In the genomic region with DNA sequence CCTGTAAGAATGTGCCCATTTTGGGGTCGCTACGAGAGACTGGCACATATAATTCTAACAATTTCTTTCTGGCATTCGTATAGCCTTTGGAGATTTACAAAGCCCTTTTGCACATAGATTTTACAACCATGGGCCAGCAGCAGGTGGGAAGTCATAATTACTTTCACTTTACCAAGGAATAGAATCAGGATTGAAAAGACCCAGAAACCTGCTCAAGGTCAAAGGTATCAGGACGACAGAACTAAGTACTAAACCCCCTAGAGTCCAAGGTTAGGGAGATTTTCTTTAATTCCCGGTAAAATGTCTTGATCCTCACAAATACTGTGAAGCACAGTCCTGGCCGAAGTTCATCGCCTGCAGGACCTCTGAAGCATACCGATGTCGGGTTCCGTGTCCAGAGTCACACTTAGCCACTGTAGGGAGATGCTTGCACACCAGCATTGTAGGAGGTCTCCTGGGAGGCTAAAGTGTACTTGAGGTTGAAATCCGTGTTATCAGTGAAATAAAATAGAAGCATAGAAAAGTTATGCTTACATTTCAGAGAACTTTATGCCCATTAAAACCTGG, we compare ENCODE assay signal across 8 mouse cellular contexts. TPM values are rescaled to one million over a fixed set of nuclear protein-coding genes. Genes with fewer than 3 reads are reported as not detected.
DNase-seq lines count a peak whose midpoint lies in the region; ATAC-seq and TF ChIP-seq lines count a peak whose summit lies in the region.

No protein-coding gene starts in this region.

- WGBS in intestine, embryonic 16.5 days: 24% methylated on average over 11 of the region's 11 CpGs
- WGBS in liver, postnatal 0 days (ENCODE audit: insufficient replicate concordance): 22% methylated on average over 11 of the region's 11 CpGs

- ATAC-seq in intestine, embryonic 16.5 days: 0 out of 2 replicates have a peak, but pooled peaks have one; percentile 38
- no peak for ATAC-seq in liver, postnatal 0 days

- peak overlapping the region; percentile 87 for H3K27ac ChIP-seq in layer of hippocampus, adult 2 months
- no peak overlapping the region for H3K27ac ChIP-seq in embryonic fibroblast, embryonic 13.5 days (ENCODE audit: insufficient read depth, low read length)
- H3K27ac ChIP-seq in intestine, embryonic 16.5 days (ENCODE audit: low read length): no peak overlapping the region
- H3K27ac ChIP-seq in liver, postnatal 0 days (ENCODE audit: low read depth): no peak overlapping the region

- no peak for TF ChIP-seq CTCF in layer of hippocampus, adult 2 months (conservative IDR thresholded peaks at IDR 0.05)
- TF ChIP-seq CTCF in embryonic fibroblast, embryonic 13.5 days (IDR thresholded peaks at IDR 0.05; ENCODE audit: borderline replicate concordance, insufficient read depth, low read length): no peak
- TF ChIP-seq CTCF in liver, postnatal 0 days (IDR thresholded peaks at IDR 0.05; ENCODE audit: low read depth): no peak

- no peak for TF ChIP-seq POLR2A in embryonic fibroblast, embryonic 13.5 days (IDR thresholded peaks at IDR 0.05; ENCODE audit: low read depth, low read length)

- no peaks in the 10 kb centered on the region for H3K36me3 ChIP-seq in intestine, embryonic 16.5 days (ENCODE audit: control insufficient read depth, insufficient read depth, low read length)
- H3K36me3 ChIP-seq in liver, postnatal 0 days (replicated peaks; ENCODE audit: insufficient read depth, low read length): no peaks in the 10 kb centered on the region

- H3K9me3 ChIP-seq in intestine, embryonic 16.5 days (ENCODE audit: control insufficient read depth, low read length): no peaks in the 10 kb centered on the region
- H3K9me3 ChIP-seq in liver, postnatal 0 days (ENCODE audit: low read length): no peaks in the 10 kb centered on the region

- H3K27me3 ChIP-seq in intestine, embryonic 16.5 days (replicated peaks; ENCODE audit: control insufficient read depth, insufficient read depth, low read length): no peaks in the 10 kb centered on the region
- H3K27me3 ChIP-seq in liver, postnatal 0 days (ENCODE audit: insufficient read depth, low read length): 0 out of 2 replicates have a peak, but pooled peaks cover 8% of the 10 kb centered on the region

- H3K9ac ChIP-seq in intestine, embryonic 16.5 days (ENCODE audit: low read depth, low read length): peak overlapping the region; percentile 54
- peak overlapping the region; percentile 8 for H3K9ac ChIP-seq in liver, postnatal 0 days (replicated peaks)

- H3K4me1 ChIP-seq in embryonic fibroblast, embryonic 13.5 days (ENCODE audit: control insufficient read depth, insufficient read depth, low read length): 0 out of 2 replicates have a peak, but pooled peaks cover 3% of the 10 kb centered on the region
- peaks cover 17% of the 10 kb centered on the region for H3K4me1 ChIP-seq in intestine, embryonic 16.5 days (ENCODE audit: control insufficient read depth, insufficient read depth, low read length)
- H3K4me1 ChIP-seq in liver, postnatal 0 days (ENCODE audit: insufficient read depth): peaks cover 5% of the 10 kb centered on the region; the same call in 1 of the 2 replicates

- peak overlapping the region; percentile 58 for H3K4me2 ChIP-seq in intestine, embryonic 16.5 days (ENCODE audit: low read depth, low read length)
- H3K4me2 ChIP-seq in liver, postnatal 0 days (ENCODE audit: low read depth, low read length): peak overlapping the region; percentile 73

- no peak for TF ChIP-seq EP300 in liver, postnatal 0 days (IDR thresholded peaks at IDR 0.05; ENCODE audit: low read depth)

- no peak for DNase-seq in layer of hippocampus, adult 2 months (ENCODE audit: low spot score in 2 of 2)
- no peak for DNase-seq in layer of hippocampus, postnatal 25 days (ENCODE audit: extremely low spot score in 1 of 2, low spot score in 1 of 2)
- no peak for DNase-seq in liver, postnatal 0 days
- DNase-seq in testis, postnatal 14 days (ENCODE audit: low spot score): no peak
- DNase-seq in cerebellum, postnatal 4 days (ENCODE audit: low spot score in 2 of 2): no peak
- DNase-seq in spleen, postnatal 4 days (ENCODE audit: low spot score in 2 of 2): no peak

- peak overlapping the region; percentile 62 for H3K4me3 ChIP-seq in layer of hippocampus, adult 2 months
- H3K4me3 ChIP-seq in embryonic fibroblast, embryonic 13.5 days (ENCODE audit: insufficient read depth, low read length): peak overlapping the region; percentile 52
- peak overlapping the region; percentile 45 for H3K4me3 ChIP-seq in intestine, embryonic 16.5 days (ENCODE audit: low read length)
- H3K4me3 ChIP-seq in liver, postnatal 0 days (ENCODE audit: low read depth, low read length): peak overlapping the region; percentile 38

RNA-seq across cellular contexts. Expression of a gene that starts 28.8 kb away (rescaled TPM):
- total RNA-seq in layer of hippocampus, adult 2 months (2021): not detected
- total RNA-seq in layer of hippocampus, postnatal 25 days (2021): not detected
- not detected in 2 replicates for polyA plus RNA-seq in embryonic fibroblast, embryonic 13.5 days (2011; ENCODE audit: insufficient read length, low read depth, missing spikeins)
- polyA plus RNA-seq in intestine, embryonic 16.5 days (2015; fragmentation: Nextera tagmentation; extraction: Ambion mirVana): 2.2 and 2.8 TPM in 2 replicates
- polyA plus RNA-seq in liver, postnatal 0 days (2015; fragmentation: Nextera tagmentation; extraction: Ambion mirVana): not detected in 2 replicates

RNA-seq across cellular contexts. Expression of a gene that starts 39.7 kb away (rescaled TPM):
- under 1 TPM; 0.44 to 0.95 TPM for total RNA-seq in layer of hippocampus, adult 2 months (2021)
- total RNA-seq in layer of hippocampus, postnatal 25 days (2021): under 1 TPM; 0.52 to 0.66 TPM
- polyA plus RNA-seq in embryonic fibroblast, embryonic 13.5 days (2011; ENCODE audit: insufficient read length, low read depth, missing spikeins): 2.6 and 2.9 TPM in 2 replicates
- polyA plus RNA-seq in intestine, embryonic 16.5 days (2015; fragmentation: Nextera tagmentation; extraction: Ambion mirVana): 3.4 and 4.6 TPM in 2 replicates
- 4.2 and 4.9 TPM in 2 replicates for polyA plus RNA-seq in liver, postnatal 0 days (2015; fragmentation: Nextera tagmentation; extraction: Ambion mirVana)
